Mouse (Mus musculus) layer of hippocampus, adult 11-12 months (tissue): Measurements from ENCODE around the gene Ceacam20.
"Not testable (repeated sequence)": the region's sequence is repeated elsewhere in the genome, so short reads cannot be mapped to it uniquely, and the experiment has no call there.

Experiments used
- DNase-seq: peaks from one replicate; pipeline ENCODE4 v3.0.0; 2022; ENCODE audit warnings: low spot score

Ceacam20 gene

DNA sequence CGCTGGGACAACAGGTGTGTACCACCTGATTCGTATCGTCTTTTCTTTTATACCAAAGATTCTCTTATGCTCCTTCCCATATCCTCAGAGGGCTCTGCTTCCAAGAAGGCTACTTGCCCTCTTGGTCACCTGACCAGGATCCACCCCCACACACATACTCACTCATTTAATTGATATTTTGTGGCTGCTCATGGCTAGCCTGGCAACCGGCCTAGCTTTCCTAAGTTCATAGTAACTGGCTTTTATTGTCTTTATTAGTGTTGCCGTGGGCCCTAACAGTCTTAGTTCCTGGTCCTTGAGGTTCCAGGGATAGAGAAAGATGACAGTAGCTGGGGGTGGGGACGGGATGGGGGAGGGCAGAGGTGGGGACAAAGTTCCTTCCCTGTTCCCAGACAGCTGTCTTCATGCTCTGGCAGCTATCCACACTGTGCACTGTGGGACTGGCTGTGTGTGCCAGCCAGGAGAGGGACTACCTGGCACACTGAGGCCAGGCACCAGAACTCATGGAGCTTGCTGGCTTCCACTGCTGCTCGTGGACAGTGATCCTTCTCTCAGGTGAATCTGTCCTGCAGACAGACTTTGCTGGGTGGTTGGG lies at the start of gene Ceacam20:
Gene Ceacam20 (plus strand): TSS at position 428 of the 595 bp plus-strand sequence.
- DNase-seq = no peak

DNA sequence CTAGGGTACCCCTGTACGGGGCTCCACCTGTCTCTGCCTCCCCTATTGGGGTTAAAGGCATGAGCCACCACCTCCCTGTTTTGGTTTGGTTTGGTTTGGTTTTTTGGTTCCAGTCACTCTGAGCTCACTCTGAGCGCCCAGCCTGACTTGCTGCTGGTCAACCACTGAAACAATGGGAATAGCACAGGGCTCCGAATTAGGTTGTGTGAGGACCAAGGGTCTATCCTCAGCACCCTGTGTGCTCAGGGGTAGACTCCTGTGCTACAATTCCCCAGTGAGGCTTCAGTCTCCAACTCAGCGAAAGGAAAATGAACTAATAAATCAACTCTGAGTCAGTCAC lies 45.1 kb upstream of the Ceacam20 start:
- no peak for DNase-seq

DNA sequence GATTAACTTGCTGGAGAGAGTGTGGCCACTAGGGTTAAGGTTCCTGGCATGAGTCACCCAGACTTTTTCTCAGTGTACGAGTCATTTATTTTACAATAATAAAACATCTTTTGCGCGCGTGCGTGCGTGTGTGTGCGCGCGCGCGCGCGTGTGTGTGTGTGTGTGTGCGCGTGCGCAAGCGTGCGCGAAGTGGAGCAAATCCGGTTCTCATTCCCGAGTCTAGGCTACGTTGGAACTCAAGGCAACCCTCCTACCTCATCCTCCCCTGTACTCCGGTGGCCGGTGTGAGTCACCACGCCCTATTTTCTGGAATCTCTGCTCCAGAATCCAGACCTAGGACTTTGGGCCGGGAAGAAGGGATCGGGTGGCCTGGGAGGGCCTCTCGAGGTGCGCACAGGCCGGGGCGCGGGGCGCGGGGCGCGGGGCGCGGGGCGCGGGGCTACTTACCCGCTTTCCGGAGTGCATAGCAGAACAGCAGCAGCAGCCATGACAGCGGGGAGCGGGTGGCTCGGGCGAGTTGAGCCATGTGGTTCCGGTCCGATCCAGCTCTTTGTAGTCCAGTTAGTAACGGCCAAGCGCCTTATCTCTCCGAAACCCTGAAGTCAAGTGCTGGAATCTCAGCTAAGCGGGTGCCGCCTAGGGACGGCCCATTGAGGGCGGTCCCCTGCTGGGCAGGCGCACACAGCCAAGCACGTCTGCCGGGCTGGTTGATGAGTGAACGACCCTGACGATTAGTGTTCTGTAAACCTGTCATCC lies 44.5 kb upstream of the Ceacam20 start, which contains the start of gene Pvr:
Gene Pvr (minus strand): TSS at position 655 of the 756 bp plus-strand sequence.
- peak; percentile 80 for DNase-seq

DNA sequence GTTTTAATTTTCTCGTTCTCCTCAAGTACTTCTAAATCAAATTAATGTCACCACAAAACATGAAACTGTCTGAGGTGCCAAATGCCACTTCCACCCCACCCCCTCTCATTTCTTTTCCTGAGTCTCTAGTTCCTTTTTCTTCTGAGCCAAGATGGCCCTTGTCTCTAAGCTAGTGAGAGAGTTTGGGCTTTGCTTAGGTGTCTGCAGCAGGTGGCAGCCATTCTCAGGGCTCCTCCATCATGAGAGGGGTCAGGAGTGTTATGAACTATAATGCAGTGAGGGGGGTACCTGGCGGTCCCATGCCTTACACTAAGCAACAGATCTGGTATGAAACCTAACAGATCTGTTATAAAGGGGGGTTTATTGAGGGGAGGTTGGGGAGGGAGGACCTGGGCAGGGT lies 41.9 kb upstream of the Ceacam20 start:
- no peak for DNase-seq

DNA sequence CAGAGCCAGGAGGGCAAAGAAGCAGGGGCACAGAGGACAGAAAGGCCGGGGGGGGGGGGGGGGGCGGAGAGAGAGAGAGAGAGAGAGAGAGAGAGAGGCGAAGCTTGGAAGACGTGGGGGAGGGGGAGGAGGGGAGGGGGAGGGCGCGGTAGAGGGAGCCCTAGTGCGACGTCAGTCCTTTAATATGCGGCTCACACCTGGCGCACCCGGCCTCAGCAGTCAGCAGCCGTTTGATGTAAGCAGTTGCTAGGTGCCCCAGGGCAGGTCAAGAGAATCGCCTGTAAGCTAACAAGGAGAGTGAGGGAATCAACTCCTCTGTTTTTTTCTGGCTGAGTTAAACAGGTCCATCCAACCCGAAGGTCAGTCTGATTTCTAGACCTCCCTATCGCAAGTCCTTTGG lies 41.4 kb upstream of the Ceacam20 start:
- DNase-seq = no peak

DNA sequence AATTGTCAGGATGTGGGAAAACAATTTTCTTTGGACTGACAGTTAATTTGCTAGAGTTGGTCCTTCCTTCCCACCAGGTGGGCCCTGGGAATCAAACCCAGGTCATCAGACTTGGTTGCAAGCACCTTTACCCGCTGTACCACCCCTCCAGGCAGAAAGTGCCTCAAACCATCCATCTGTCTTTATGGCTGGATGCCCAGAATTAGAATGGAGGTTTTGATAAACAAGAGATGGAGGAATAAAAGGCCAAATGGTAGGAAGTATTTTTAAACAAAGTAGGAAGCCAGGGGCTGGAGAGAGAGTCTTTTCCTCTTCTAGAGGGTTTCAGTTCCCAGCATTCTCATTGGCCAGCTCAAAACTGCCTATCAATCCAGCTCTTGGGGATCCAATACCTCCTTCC lies 39.8 kb upstream of the Ceacam20 start:
- DNase-seq = no peak

DNA sequence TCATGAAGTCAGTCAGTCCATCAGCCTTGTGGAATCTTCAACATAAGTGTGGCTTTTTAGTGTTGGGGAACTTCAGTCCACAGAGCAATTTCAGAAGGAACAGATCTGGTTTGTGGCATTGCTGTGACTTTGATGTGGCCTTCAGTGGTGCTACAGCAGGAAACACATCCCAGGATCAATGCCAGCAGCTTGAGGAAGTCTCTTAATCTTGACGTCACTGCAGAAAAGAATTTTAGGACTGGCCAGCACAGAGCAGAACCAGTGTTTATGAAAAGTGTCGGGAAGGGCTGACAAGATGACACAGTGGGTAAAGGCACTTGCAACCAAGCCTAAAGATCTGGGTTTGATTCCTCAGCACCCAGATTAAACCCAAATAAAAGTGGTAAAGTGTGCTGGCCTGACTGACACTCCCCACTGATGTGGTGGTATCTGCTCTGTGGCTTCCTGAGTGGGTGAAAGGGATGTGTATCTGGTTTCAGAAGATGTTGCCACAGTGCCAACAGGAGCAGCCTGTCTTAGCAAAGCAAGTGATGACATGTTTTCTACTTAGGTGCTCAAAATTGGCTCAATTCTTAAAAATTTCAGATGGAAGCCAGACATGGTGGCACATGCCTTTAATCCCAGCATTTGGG lies 38.2 kb upstream of the Ceacam20 start:
- DNase-seq = no peak

DNA sequence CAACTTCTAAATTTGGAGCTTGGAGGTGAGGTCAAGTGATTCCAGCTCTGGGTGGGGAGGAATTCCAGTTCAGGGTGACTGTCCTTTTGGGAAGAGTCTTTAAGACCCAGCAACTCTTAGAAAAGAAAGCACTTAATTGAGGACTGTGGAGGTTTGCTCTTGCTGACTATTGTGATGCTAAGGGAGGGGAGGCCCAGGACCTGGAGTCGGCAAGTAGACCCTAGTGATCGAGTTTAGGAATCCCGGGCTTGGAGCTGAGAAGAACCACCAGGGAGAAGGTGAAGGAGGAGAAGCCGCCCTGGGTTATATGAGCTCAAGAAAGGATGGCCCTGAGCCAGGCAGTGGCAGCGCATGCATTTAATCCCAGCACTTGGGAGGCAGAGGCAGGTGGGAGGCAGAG lies 36.7 kb upstream of the Ceacam20 start:
- no peak for DNase-seq

DNA sequence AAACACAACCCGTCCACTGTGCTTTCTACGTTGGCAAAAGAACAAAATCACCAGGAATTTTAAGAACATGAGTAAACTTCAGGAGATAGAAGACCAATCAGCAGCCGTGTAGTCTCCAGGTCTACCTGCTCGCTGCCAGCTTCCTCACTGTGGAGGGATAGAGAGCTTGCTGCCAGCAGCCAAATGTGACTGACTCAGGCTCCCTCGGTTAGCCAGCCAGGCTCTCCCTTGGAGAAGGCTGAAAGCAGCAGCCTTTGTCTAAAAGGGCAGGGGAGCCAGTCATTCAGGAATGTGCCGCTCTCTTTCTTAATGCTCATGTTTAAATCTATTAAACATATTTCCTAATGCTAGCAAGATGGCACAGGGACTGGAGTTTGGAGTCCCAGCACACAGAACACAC lies 34.7 kb upstream of the Ceacam20 start:
- DNase-seq = not testable (repeated sequence)

DNA sequence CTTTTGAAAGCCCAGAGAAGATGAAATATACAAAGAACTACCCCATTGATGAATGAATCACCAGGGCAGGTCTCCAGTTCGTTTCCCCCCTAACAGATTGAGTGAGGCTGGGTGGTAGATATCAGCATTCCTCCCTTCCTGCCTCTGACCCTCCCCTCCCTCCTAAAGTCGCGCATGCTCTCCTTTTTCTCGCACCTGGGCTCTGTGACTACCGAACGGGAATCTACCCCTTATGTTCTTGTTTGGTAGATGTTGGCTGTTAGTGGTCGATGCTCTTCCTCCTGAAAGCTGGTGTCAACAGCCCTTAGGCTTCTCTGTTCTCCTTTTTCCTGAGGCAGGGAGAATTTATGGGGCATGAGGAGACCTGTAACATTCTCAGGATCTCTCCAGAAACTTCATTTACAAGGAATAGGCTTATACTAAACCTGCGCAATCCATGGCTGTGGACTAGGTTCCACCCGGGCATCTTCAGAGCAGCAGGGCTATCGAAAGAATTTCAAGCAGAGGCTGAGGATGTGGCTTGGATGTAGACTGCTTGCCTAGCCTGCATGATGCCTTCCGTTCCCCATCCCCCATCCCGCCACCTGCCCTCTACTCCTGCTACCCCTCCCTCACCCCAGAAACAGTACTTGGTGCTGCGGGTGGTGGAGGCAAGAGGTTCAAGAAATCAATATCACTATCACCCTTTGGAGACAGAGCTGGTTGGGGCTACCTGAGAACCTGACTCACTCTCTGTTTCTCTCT lies 32.9 kb upstream of the Ceacam20 start:
- no peak for DNase-seq

DNA sequence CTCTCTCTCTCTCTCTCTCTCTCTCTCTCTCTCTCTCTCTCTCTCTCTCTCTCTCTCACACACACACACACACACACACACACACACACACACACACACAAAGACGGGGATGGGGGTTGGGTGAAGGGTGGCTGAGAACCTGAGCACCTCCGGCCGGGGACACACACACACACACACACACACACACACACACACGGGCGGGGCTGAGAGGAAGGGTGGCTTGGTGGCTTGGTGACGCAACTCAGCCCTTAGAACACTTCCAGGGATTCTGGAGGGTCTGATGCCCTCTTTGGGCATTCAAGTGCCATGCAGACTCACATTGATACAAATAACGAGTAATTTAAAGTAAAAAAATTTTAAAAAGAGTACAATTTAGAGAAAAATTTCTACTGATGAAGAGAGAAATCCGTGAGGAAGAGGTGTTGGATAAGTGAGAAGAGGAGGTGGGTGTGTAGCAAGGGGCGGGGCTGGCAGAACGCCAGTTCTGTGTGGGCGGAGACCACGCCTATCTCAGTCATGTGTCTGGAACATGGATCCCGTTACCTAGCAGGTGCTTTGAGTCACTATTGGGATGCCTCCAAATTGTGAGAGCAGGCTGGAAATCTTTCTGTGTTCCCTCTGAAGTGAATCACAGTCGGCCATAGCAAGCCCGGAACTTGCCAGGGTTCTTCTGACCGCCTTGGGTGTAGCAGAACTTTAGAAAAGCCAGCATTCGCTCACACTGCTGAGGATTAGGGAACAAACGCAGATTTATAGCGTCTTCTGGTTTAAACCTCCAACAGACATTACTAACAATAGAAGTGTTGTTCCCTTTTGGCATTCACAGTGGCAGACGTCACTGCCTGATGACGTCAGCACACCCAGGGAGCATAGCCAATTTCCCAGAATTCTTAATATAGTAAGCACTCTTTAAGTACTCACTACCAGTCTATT lies 32.1 kb upstream of the Ceacam20 start:
- DNase-seq = peak; percentile 86

DNA sequence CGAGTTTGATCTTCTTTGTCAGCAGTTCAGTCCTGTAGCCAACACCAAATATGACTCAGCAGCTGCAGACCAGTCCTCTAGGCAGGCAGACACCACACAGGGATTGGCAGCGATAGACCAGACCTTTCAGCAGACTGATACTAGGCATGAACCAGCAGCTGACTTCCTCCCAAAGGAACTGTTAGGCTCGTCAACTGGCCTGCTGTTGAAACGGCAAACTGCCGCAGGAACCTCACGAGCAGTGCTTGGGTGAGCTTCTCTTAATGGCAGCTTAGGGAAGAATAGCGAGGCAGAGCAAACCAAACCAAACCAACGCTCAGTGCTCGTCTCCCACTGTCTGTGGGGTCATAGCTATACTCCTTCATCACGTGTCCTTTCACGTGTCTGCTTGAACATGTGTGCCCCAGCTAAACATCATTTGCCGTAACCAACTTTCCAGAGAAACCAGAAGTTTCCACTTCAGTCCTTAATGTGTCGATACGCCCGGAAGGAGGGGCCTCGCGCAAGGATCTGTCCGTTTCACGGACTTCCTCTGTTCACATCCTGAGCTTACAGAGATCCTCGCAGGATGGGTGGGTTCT lies 30.0 kb upstream of the Ceacam20 start:
- no peak for DNase-seq

DNA sequence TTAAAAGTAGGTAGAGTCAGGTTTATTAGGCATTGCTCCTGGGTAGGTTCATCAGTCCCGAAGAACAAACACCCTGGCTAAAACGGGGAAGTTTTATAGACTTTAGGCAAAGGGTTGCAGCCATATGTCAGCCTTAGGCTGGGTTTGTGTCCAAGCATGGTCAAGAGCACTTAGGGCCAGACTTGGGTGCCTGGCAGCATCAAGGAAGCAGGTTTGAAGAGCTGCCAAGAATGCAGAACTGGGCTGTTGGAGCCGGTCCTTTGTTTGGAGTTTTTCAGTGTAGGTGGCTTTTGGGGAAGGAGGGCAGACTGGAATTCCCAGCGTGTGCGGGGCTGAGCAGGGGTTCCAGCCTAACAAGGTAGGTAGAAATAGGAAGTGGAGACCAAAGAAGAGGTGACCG lies 29.3 kb upstream of the Ceacam20 start:
- no peak for DNase-seq

DNA sequence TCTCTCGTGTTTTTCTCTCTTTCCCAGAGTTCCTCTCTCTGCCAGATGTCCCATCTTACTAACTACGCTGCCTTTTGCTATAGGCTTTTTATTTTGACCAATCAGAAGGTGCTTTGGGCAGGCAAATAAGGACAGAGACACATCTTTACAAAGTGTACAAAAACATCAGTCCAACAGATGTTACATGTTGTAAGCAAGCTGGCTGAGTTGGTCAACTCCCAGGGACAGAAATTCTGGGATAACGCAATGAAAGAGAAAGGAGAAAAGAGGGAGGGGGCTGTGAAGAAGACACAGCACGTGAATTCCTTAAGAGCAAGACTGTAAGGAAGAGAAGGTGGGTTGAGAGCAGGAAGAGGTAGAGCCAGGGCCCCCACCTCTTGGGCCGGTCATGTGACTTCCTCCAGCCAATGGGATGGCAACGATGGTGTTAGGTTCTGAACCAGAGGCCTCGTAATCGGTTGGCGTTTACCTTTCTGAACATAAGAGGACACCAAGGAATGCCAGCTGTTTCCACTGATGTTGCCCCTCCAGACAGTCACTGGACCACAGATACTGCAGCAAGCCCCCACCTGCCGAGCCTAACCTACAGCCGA lies 27.9 kb upstream of the Ceacam20 start:
- no peak for DNase-seq

DNA sequence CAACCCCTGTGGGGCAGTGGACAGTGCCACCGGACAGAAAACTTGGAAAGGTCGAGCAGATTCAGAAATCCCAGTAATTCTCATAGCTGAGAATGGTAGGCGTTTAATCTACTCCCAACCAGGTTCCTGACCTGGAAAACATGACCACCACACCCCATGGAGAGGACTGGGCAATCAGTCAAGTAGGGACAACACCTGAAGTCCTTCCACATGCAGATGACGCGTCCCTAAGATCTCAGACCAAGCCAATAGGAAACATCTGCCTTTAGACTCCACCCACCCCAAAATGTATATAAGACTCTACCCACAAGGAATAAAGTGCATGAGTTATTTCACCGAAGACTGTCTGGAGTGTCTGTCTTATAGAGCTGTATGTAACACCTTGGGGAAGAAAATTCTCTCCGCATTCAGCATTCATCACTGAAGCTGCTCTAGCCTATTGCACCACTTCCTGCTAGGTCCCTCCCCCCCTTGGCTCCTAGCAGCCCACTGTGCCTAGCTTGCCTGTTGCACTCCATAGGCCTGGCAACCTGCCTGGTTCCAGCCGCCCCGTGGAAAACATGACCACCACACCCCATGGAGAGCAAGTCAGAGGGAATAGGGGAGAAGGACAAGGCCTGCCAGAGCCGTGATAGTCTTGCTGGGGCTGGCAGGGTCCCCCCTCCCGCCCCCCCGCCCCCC lies 25.5 kb upstream of the Ceacam20 start:
- peak; percentile 78 for DNase-seq

DNA sequence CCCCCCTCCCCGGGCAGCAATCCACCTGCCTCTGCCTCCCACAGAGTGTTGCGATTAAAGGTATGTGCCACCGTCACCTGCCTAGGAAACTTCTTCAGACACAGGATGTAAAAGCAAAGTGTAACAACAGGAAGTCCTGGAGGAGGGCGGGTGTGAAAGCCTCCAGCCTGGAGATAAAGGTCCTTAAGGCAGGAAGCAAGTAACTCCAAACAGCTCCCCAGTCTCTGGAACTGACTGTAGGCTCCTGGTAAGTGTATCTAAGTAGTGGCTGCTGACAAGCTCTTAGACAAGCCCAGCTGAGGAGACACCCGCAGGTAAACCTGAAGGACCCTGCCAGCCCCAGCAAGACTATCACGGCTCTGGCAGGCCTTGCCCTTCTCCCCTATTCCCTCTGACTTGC lies 25.0 kb upstream of the Ceacam20 start:
- DNase-seq = no peak

DNA sequence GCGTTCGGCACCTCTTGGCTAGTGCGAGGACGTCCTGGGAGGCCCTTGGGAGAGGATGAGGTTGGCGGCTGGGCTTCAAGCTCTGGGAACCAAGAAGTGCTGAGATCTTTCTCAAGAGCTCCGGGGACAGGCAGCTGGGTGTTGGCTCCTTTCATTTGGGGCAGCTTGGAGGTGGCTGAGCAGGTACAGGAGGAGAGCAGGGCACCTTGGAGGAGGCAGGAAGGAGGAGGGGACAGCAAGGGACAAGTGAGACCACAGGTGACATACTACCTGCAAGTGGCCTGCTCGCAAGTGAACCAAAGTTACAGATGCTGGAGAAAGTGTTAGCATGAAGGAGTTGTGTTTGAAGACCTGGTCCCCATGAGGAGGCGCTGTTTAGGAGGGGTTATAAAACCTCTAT lies 20.5 kb upstream of the Ceacam20 start:
- no peak for DNase-seq

DNA sequence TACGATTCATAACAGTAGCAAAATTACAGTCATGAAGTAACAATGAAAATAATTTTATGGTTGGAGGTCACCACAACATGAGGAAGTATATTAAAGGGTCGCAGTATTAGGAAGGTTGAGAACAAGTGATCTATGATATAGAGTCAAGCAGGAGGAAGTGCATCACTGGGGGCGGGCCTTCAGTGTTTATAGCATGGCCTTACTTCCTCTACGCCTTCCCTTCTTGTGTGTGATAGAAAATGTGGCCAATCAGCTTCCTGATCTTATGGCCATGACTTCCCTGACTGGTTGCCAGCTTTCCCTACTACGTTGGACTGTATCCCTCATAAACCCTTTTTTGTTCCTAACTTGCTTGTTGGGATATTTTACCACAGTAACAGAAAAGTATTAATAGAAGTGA lies 20.0 kb upstream of the Ceacam20 start:
- no peak for DNase-seq

DNA sequence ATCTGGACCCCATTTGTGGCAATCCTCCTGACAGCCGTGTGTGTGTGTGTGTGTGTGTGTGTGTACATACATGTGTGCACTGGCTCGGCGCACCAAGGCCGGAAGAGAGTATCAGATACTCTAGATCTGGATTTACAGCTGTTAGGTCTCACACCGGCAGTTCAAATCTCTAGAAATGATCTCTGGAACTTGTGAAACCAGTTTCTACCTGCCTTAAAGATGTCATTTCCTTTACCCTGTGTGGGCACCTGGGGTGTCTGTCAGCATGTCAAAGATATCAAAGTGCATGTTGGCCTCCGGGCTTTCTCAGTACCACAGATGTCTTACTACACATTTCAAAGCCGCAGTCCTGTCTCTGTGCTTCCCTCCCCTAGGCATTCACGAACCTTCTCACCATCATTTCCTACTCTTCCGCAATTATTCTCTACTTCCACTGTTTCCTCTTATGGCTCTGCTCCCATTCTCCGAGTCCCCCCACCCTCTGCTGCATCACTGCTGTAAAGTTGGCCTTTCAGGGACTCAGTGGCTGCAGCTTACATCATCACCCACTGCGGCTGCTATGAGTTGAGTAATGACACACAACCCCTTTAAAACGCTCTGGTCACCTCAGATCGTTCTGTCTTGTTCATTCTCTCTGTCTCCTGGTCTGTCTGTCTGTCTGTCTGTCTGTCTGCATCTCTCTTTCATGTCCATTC lies 19.2 kb upstream of the Ceacam20 start:
- DNase-seq = no peak

DNA sequence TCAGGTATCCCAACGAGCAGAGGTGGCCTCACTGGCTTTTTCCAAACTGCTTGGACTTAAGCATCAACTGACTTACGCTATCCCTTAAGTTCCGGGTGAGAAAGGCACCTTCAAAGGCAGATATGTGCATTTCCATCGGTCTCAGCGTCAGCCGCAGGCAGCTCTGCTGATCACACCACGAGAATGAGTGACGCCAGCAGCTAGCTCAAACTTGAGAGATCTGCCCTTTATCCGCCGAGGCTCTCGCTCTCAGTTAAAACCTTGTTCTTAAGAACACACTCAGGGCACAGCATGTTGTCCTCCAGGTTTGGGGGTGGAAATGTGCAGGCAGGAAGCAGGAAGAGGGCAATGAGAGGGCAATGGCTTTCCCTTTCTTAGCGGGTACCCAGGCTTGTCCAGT lies 16.3 kb upstream of the Ceacam20 start:
- DNase-seq = no peak
